Comparison of ENCODE assay signal across 10 mouse cellular contexts in genomic region chr17:10093437-10094107, GRCm38 (mm10).
DNase-seq lines count a peak whose midpoint lies in the region; ATAC-seq and TF ChIP-seq lines count a peak whose summit lies in the region.
"Had no signal": no experiment of that assay in that cellular context is flagged by ENCODE, and none has a peak within 500 bp of the region (broad histone marks: within the 10 kb centered on the region; RNA-seq: fewer than 3 reads in every experiment).

No protein-coding gene starts in this region.

- H3K4me1 ChIP-seq in heart, embryonic 12.5 days (replicated peaks) = peaks cover 12% of the 10 kb centered on the region
- no peaks in the 10 kb centered on the region for H3K4me1 ChIP-seq in intestine, postnatal 0 days (replicated peaks; ENCODE audit: control insufficient read depth, insufficient read depth, low read length)
- no peaks in the 10 kb centered on the region for H3K4me1 ChIP-seq in hindbrain, embryonic 14.5 days (replicated peaks; ENCODE audit: control insufficient read depth, insufficient read depth, low read length)
- H3K4me1 ChIP-seq: embryonic facial prominence, embryonic 12.5 days; liver, embryonic 13.5 days had no signal

- H3K9me3 ChIP-seq in heart, embryonic 12.5 days (replicated peaks) = peaks cover 6% of the 10 kb centered on the region; the same call in 1 of the 2 replicates
- no peaks in the 10 kb centered on the region for H3K9me3 ChIP-seq in intestine, postnatal 0 days (ENCODE audit: control insufficient read depth)
- peaks cover 12% of the 10 kb centered on the region for H3K9me3 ChIP-seq in hindbrain, embryonic 14.5 days (ENCODE audit: control insufficient read depth, low read length)
- H3K9me3 ChIP-seq: embryonic facial prominence, embryonic 12.5 days; liver, embryonic 13.5 days had no signal

- H3K9ac ChIP-seq in heart, embryonic 12.5 days = no peak overlapping the region
- H3K9ac ChIP-seq in intestine, postnatal 0 days (ENCODE audit: low read depth, low read length) = no peak overlapping the region
- no peak overlapping the region for H3K9ac ChIP-seq in hindbrain, embryonic 14.5 days
- H3K9ac ChIP-seq: embryonic facial prominence, embryonic 12.5 days; liver, embryonic 13.5 days had no signal

- H3K4me3 ChIP-seq in heart, embryonic 12.5 days = no peak overlapping the region
- H3K4me3 ChIP-seq in intestine, postnatal 0 days (ENCODE audit: low read depth, low read length) = no peak overlapping the region
- no peak overlapping the region for H3K4me3 ChIP-seq in hindbrain, embryonic 14.5 days (replicated peaks; ENCODE audit: low read length)
- H3K4me3 ChIP-seq: embryonic facial prominence, embryonic 12.5 days; liver, embryonic 13.5 days had no signal

- no peak for ATAC-seq in heart, embryonic 12.5 days (ENCODE audit: insufficient number of reproducible peaks, low FRiP score)
- ATAC-seq in common myeloid progenitor, adult 5-6 weeks (replicated peaks; ENCODE audit: low read depth, poor library complexity, severe bottlenecking) = peak; percentile 91
- no peak for ATAC-seq in intestine, postnatal 0 days
- ATAC-seq in megakaryocyte, adult 5-6 weeks (ENCODE audit: poor library complexity, severe bottlenecking) = peak; percentile 91
- no peak for ATAC-seq in hindbrain, embryonic 14.5 days (ENCODE audit: low FRiP score)

- peak; percentile 99 for DNase-seq in heart, adult 11 months
- DNase-seq in thymus, postnatal 14 days = peak; percentile 44
- DNase-seq in retina, postnatal 1 day = no peak
- DNase-seq in hindbrain, embryonic 14.5 days (ENCODE audit: low spot score) = no peak
- DNase-seq: liver, embryonic 13.5 days had no signal

- H3K27ac ChIP-seq in heart, embryonic 12.5 days (ENCODE audit: poor library complexity, severe bottlenecking) = no peak overlapping the region
- H3K27ac ChIP-seq in intestine, postnatal 0 days (ENCODE audit: low read depth, low read length) = peak overlapping the region; percentile 46; the same call in 1 of the 2 replicates
- no peak overlapping the region for H3K27ac ChIP-seq in hindbrain, embryonic 14.5 days
- H3K27ac ChIP-seq: embryonic facial prominence, embryonic 12.5 days; liver, embryonic 13.5 days had no signal

- TF ChIP-seq CTCF in intestine, postnatal 0 days (IDR thresholded peaks at IDR 0.05; ENCODE audit: low read depth) = no peak

- H3K27me3 ChIP-seq in heart, embryonic 12.5 days (replicated peaks) = no peaks in the 10 kb centered on the region
- no peaks in the 10 kb centered on the region for H3K27me3 ChIP-seq in intestine, postnatal 0 days (replicated peaks; ENCODE audit: control insufficient read depth, insufficient read depth, low read length)
- H3K27me3 ChIP-seq in hindbrain, embryonic 14.5 days (ENCODE audit: control insufficient read depth, insufficient read depth, low read length) = no peaks in the 10 kb centered on the region
- H3K27me3 ChIP-seq: embryonic facial prominence, embryonic 12.5 days; liver, embryonic 13.5 days had no signal

- H3K4me2 ChIP-seq in heart, embryonic 12.5 days = no peak overlapping the region
- no peak overlapping the region for H3K4me2 ChIP-seq in intestine, postnatal 0 days (replicated peaks; ENCODE audit: low read depth)
- H3K4me2 ChIP-seq in hindbrain, embryonic 14.5 days (replicated peaks) = no peak overlapping the region
- H3K4me2 ChIP-seq: embryonic facial prominence, embryonic 12.5 days; liver, embryonic 13.5 days had no signal

- WGBS in heart, embryonic 12.5 days = 56% methylated on average over 8 of the region's 8 CpGs
- 47% methylated on average over 8 of the region's 8 CpGs for WGBS in intestine, postnatal 0 days
- WGBS in hindbrain, embryonic 14.5 days = 80% methylated on average over 8 of the region's 8 CpGs

- H3K36me3 ChIP-seq in heart, embryonic 12.5 days = no peaks in the 10 kb centered on the region
- no peaks in the 10 kb centered on the region for H3K36me3 ChIP-seq in intestine, postnatal 0 days (ENCODE audit: control insufficient read depth, insufficient read depth)
- H3K36me3 ChIP-seq in hindbrain, embryonic 14.5 days (replicated peaks; ENCODE audit: control insufficient read depth, insufficient read depth) = no peaks in the 10 kb centered on the region
- H3K36me3 ChIP-seq: embryonic facial prominence, embryonic 12.5 days; liver, embryonic 13.5 days had no signal

Comparison
In these comparisons a context has a peak if more than half of its experiments do, and no peak if none do; other contexts are left out.
1. DNase-seq: peak in heart, adult 11 months (single experiment) and thymus, postnatal 14 days (single experiment); none in retina, postnatal 1 day (single experiment) and hindbrain, embryonic 14.5 days (single experiment).
2. ATAC-seq: peak in common myeloid progenitor, adult 5-6 weeks (single experiment) and megakaryocyte, adult 5-6 weeks (single experiment); none in heart, embryonic 12.5 days (single experiment), intestine, postnatal 0 days (single experiment) and hindbrain, embryonic 14.5 days (single experiment).